Mouse (Mus musculus): ENCODE results near the gene Il19. TPM values are rescaled to one million over a fixed set of nuclear protein-coding genes. Genes with fewer than 3 reads are reported as not detected.

The Il19 gene
- 0.10 and 0.11 TPM in 2 replicates for polyA plus RNA-seq (2012; rRNA removed)

GRCm38 (mm10) chr1:130940065-130940687 is at the start of gene Il19:
TSS of gene Il19 (minus strand) at chr1:130940115.

GRCm38 (mm10) chr1:130911401-130912010 is 28.4 kb downstream of the Il19 start, which contains the start of gene Il20:
TSS of gene Il20 (minus strand) at chr1:130911451.

GRCm38 (mm10) chr1:130887354-130887753 is 52.6 kb downstream of the Il19 start, which contains the start of gene Il24:
TSS of gene Il24 (minus strand) at chr1:130887454.

Other genes starting within 250 kb of the Il19 start
- gene Gm29427, start 224.3 kb downstream of the Il19 start, polyA plus RNA-seq (2012; rRNA removed): 0.05 and 0.06 TPM in 2 replicates
- 3.5 and 4.0 TPM in 2 replicates for gene Yod1, start 222.8 kb downstream of the Il19 start, polyA plus RNA-seq (2012; rRNA removed)
- 33.3 and 34.2 TPM in 2 replicates for gene Pfkfb2, start 210.9 kb downstream of the Il19 start, polyA plus RNA-seq (2012; rRNA removed)
- gene AA986860, start 208.1 kb downstream of the Il19 start, polyA plus RNA-seq (2012; rRNA removed): 0.42 and 0.54 TPM in 2 replicates
- not detected in 2 replicates for gene Fcamr, start 139.2 kb downstream of the Il19 start, polyA plus RNA-seq (2012; rRNA removed)
- 0.02 TPM in 1 of 2 replicates, not detected in the other for gene Pigr, start 113.4 kb downstream of the Il19 start, polyA plus RNA-seq (2012; rRNA removed)
- 0.12 and 0.21 TPM in 2 replicates for gene Fcmr, start 74.4 kb downstream of the Il19 start, polyA plus RNA-seq (2012; rRNA removed)
- gene Il24, start 52.7 kb downstream of the Il19 start, polyA plus RNA-seq (2012; rRNA removed): not detected in 2 replicates
- gene Il20, start 28.7 kb downstream of the Il19 start, polyA plus RNA-seq (2012; rRNA removed): not detected in 2 replicates
- not detected in 2 replicates for gene Il10, start 79.7 kb upstream of the Il19 start, polyA plus RNA-seq (2012; rRNA removed)
- 51.5 and 53.9 TPM in 2 replicates for gene Mapkapk2, start 157.7 kb upstream of the Il19 start, polyA plus RNA-seq (2012; rRNA removed)
- 10.2 and 12.7 TPM in 2 replicates for gene Dyrk3, start 198.2 kb upstream of the Il19 start, polyA plus RNA-seq (2012; rRNA removed)
- 62.3 and 62.6 TPM in 2 replicates for gene Eif2d, start 213.1 kb upstream of the Il19 start, polyA plus RNA-seq (2012; rRNA removed)

All from central nervous system, embryonic 14 days (tissue).